Mouse (Mus musculus) 416B (cell line): ENCODE measurements at regions not wholly inside any gene's neighbourhood (a gene's known extent, or its start where the extent isn't known, plus 50 kb on each side); places are given as distances from the start of the nearest gene placed in this dataset.

ENCODE experiments used
- DNase-seq: peaks from one replicate; pipeline ENCODE4 v3.0.0; 2011; ENCODE audit warnings: low read depth

DNA sequence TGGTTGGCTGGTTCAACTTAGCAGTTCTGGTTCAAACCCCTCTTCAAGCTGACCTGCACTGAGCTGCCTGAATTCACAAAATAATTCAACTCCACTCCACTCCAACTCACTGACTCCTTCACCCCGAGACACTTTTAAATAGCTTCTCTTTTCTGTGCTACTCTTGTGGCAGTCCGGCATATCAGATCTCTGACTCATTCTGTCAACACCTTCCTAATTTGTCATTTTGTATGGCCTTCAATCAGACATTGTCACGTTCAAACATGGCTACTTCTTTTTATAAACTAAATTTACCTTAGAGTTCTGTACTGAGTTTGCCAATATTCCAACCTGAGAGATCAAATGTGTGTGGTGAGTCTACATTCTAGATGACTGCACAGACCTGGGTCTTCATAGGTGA lies 579.1 kb downstream of the Slitrk1 start:
- peak; percentile 46 for DNase-seq

DNA sequence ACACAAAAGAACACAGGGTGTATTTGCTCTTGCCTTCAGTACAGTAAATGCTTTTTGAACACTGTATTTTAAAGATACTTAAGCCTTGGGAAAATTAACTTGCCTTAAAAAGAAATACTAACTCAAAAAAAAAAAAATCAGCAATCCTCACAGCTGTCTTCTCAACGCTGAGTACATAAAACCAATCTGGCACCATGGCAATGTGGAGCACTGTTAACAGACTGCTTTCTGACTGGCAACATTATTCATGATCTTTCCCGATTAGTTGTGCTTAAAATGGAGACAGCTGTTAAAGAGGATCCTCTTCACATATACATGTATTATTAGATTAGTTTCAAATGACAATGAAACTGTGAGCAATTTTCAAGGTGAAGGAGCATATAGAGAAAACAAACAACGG lies 587.5 kb downstream of the Slitrk1 start:
- no peak for DNase-seq

DNA sequence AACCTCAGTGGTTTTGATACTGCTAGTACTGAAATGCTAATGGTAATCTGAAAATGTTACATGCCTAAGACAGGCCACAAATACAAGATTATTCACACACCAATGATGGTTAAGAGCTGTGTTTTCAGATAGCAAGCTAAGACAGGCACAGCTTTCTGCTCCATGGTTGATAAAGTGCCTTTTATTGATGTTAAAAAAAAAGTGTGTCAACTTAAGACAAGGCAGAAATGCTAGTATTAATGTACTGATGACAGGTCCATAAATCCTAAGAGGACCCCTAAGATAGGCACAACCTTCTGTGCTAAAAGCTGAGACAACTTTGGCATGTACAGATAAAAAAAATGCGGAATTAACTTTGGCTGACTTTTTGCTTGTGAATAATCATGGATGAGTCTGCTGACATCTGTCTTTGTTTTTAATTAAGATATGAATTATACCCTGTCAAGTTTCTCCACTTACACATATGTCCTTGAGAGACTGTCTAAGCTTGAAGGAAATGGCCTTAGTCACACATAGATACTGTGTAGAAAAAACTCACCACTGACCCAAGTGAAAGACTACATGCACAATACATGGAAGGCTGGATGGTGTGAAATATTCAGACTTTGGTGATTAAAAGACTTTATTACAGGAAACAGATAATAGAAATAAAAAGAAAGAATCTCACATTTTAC lies 590.5 kb downstream of the Slitrk1 start:
- peak; percentile 2 for DNase-seq

DNA sequence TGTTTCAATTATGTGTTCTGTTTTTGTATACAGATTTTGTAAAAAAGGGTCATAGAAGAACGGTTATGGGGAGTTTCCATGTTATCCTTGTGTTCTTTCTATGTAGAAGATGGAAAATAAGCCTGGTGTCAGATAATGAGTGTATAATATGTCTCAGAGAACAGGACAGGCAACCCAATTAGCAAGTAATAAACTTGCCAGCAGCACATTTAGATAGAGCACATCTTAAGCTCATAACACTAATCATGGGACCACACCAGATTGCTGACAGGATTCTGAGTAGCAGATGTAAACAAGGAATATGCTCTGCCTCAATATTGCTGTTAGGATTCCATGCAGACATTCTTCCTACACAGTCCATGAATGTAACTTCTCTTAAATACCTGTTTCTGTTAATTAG lies 606.3 kb downstream of the Slitrk1 start:
- no peak for DNase-seq

DNA sequence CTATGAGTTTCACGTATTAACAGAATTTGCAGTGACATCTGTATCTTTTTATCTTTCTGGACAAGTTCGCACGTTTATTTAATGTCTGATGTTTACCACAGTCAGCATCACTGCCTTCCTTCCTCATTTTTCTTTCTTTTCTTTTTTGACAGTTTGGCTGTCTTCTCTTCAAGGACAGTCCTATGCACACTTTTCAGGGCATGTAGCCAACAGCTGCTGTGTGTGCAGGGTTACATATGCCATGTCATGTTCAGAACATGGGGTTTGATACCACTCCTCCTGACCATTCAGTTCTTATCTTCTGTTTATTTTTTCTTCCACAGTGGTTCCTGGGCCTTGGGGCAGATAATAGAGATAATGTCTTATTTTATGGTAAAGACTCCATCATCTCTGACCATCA lies 634.3 kb downstream of the Slitrk1 start:
- peak; percentile 63 for DNase-seq

DNA sequence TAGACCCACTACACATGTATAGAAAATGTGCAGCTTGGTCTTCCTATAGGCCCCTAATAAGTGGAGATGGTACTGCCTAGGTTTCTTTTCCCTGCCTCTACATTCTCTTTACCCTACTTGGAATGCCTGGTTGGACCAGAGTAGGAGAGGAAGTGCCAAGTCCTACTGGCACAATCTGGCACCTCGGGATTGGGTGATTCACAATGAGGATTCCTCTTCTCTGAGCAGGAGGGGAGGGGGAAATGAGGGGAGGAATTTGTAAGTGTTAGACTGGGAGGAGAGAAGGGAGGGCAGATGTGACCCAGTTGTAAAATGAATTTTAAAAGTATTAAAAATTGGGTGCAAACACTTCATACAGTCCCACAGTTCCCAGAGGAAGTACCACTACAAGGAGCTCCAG lies 652.9 kb downstream of the Slitrk1 start:
- no peak for DNase-seq

DNA sequence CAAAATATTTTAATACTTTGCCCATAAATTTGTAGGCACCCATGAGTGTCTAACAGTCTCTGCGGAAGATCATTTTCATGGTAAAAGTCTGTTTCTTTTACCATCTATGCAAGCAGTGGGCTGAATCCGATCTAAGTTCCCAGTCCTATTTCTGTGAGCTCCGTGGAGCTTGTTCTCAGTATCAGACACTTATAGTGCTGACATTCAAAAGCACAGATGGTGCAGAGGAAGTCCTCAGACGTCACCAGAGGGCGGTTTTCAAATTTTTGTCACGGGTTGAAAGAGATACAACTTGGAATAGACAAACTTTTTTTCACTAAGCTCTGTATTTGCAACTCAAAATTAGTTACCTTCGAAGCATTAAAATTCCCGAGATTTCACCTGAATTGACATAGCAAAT lies 666.6 kb downstream of the Slitrk1 start:
- no peak for DNase-seq

DNA sequence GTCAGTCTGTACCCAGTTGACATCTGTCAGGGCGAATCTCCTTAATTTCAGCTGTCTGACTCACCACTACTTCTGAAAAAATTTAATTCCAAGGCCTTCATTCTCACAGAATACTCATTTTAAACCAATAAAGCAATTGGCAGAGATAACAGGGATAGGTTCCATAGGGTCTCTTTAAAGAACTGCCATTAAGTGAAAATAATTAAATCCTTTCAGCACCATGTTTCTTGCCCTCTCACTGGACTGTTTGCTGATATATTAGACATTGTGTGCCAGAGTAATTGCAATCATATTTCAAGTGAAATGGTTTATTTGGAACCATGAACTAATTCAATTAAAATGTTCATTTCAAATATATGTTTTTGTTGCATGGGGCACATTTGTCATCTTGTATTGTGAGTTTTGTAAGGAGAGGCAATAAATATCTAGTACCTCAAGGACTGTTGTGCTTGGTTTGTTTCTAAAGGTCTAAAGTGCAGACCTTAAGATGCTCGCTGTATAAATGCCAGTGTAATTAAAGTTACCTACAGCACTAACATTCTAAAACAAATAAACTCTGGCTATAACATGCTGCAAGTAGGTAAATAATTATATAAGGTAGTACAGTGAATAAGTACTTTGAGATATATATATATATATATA lies 688.4 kb downstream of the Slitrk1 start:
- DNase-seq = no peak

DNA sequence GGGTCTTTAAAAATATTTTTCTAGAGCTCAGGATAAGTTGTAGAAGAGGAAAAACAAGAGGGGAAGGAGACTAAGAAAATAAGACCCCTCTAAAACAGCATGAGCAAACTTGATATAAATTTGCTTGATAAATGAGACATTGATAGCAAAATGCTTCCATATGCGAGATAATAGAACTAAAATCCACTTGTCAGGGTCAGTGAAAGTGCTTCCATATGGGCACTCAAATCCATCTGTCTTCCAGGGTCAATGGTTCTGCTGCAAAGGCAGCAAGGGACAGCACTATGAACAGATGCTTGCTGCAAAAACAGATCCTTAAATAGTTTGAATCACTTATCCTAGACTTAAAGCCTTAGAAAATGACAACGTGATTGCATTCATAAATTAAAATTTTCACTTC lies 704.7 kb downstream of the Slitrk1 start:
- DNase-seq = no peak

DNA sequence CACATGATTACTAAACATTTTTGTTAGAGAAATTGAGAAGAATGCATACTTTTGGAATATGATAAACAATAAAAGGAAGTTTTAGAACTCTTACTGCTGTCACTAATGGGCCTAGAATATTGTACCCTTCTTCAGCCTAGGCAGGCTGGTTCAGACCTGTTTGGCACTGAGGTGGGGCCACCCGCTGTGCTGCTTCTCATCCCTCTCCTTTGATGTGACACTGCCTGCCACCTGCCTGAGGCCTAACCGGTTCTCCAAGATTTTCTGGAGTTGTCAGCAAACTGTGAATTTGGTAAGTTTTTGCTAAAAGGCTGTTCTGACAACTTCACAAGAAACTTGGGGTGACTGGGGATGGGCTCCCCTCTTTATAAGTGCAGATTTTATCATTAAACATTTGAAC lies 714.8 kb downstream of the Slitrk1 start:
- no peak for DNase-seq

DNA sequence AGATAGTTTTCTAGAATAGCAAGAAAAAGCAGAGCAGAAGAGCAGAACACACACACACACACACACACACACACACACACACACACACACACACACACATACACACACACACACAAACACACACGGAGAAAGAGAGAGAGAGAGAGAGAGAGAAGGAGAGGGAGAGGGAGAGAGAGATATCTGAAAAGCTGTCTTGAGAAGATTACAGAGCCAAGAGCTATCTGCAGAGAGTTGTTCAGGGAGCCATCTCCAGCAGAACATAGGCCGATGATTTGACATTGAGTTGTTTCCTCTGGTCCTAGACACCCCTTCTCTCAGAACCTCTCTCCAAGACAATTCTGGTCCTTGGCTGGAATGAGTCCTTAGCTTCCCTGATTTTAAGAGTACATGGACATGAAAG lies 733.0 kb downstream of the Slitrk1 start:
- DNase-seq = no peak

DNA sequence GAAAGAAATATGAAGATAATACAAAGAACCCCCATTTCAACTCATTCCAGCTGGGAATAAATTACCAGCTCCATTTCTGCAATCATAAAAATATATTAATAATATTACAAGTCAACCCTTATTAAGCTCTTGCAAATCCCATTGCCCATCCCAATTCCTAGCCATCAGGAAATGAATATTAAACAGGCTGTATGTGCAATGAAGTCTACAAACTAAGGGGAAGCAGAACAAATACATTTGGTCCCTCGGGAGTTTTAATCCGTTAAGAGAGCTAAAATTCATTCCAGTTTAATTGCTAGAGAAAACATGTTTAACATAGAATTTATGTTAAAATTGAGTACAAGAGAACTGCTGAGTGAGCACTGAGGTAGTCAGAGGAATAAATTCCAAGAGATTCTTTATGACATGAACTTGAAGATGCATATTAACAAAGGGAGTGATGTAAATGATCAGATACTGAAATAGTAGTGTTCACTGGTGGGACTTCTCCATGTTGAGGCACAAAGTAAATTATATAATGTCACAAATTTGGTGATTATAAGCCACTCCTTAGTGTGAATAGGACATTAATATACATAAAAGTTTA lies 738.6 kb downstream of the Slitrk1 start:
- no peak for DNase-seq

DNA sequence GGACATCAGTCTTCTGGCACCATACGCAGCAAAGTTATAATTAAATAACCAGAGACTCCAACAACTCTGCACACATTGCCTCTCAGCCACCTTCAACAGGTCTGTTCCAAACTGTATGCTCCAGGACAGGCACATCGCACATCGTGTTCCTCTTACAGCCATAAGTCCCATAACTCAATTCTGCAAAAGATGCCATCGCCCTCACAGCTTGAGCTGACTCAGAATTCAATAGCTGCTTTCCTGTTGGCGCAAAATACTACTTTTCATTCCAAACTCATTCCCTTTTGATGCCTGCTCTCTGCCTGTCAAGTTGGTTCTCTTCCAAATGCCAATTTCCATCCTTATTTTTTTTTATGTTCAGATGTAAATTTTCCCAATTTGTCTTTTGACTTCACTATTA lies 761.0 kb downstream of the Slitrk1 start:
- DNase-seq = no peak

DNA sequence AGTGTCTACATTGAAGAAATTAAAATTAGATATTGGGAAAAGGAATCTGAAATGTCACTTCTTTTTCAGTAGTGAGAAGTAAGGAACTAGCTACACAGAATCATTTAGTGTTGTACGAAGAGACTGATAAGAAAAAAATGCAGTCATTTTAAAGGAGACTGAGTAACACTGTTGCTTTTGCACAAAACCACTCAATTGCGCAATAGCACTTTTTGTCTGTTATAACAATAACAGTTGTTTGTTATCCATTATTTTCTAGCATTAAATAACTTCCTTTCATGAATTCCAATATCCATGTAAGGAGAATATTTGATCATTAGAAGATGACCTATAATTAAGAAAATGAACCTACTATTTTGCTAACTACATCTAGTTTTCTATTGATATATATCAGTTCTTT lies 790.8 kb downstream of the Slitrk1 start:
- peak; percentile 17 for DNase-seq

DNA sequence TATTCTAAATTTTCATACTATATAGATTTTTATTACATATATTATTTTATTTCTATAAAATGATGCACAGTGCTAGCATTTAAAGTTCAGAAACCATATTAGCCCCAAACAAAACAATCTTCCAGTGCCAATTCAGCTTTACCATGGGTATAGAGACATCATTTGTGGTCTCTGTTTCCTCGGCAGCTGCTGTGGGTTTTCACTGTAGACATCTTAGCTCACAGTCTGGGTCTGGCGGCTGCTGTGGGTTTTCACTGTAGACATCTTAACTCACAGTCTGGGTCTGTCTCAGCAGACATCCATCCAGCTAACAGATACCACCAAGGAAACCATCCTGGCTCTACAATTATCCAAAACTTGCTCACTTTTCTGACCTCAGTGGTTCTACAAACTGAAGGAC lies 808.9 kb downstream of the Slitrk1 start:
- DNase-seq = peak; percentile 31

DNA sequence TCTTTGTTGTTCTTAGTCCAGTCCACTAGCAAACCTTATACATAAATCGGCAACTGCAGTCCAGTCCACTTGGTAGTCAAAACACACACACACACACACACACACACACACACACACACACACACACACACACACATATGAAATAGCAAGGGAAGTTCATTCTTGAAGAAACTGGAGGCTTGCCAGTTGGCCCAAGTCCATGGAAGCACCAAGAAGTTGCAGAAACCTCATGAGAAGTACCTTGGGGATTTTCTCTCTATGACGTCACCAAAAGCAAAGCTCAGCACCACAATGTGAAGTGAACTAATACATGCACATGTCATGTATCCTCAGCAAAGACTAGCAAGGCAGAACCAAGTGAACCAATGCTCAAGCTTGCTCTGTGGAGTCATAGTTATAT lies 823.0 kb downstream of the Slitrk1 start:
- DNase-seq = peak; percentile 47

DNA sequence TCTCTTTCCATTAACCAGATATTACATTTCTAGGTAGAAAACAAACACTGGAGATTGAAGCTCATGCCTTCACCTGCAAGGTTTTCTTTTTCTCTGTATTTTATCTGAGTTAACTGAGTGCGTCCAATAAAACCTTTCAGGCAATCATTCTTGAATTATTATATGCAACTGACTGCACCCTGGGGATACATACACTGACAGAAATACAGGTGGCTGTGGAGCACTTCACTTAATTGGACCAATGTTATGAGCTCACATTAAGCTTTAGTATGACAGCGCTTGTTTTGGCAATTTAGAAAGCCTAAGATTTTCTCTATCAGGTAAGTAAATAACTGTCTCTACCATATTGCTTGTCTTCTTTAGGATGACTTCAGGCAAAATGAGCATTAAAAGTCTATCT lies 864.0 kb downstream of the Slitrk1 start:
- no peak for DNase-seq

DNA sequence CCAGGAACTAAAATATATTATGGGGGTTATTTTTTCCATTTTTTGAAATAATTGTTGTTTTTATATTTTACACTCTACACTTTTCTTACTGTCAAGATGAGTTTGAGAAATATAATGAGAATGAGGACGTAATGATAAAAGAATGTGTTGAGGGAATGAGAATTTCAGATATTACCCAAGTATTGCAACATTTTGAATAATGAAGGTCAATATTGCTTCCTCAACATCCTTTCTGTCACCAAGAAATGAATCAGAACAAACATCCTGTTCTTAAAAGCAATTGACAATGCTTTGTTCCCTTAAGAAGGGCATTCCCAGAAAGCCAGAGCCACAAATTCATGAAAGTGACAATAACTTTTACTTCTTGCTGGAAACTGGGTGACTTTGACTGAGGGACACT lies 878.0 kb downstream of the Slitrk1 start:
- DNase-seq = peak; percentile 71

DNA sequence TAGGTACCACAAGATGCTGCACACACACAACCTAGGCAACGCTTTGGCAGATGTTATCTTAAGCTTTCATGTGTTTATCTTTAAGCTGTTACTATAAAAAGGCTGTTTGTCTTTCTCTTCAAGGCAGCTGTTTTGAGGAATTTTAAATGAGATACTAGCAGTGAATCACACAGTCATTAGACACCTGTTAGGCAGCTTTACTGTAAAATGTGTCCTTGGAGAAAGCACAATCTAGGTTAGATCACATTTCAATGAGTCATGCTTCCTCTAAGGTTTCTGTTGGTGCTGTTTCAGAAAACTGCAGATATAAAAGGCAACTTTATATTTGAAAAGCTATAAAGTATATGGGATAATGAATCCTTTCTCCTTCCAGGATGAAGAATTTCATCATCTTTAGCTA lies 879.8 kb downstream of the Slitrk1 start:
- peak; percentile 87 for DNase-seq

DNA sequence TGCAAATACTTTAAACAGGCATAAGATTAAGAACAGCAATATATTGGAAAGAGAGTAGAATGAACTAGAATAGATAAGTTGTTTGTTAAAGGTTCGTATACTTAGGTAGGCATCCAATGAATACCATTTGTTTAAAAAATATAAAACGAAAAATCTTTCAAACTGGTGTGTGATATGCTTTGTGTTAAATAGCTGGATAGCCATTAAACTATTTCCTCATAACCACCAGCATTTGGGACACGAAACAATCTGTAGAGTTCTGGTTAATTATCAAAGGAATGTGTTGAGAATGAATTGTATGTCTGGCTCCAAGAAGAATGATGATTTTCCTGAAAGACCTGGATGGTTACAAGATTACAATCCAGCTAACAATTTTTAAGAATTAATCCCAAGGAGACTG lies 891.4 kb downstream of the Slitrk1 start:
- DNase-seq = no peak

DNA sequence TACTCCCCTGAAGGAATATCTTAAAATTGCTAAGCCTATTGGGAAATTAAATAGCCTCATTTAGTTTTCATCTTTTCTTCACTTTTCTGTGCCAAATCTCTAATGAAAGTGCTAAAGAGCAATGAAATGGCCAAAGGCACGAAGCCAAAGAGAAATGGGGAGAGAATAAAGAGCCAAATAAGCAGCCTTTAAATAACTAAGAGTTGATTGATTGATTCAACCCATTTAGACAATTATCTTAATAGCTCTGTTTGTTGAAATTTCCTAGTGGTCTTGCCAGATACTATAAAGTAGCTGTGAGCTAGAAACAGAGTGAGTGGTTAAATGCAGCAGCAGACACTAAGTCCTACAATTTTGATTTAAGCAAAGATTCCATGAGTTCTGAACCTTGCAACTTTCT lies 891.9 kb downstream of the Slitrk1 start:
- DNase-seq = no peak

DNA sequence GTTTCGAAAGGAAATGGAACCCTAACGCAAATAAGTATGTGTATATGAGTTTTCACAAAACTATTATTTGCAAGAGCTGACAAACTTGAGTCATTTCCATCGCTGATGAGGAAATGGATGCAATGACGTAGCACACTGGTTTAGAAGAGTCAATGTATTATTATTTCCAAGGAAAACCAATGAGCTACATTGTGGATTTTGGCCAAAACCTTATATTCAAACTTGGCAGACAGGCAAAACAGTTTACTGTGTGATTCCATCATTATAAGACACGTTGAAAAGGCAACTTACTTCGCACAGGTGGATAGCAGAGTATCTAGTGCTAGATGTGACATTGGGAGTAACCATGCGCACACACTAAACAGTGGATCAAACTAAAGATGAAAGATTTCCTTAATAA lies 892.6 kb downstream of the Slitrk1 start:
- DNase-seq = peak; percentile 7

DNA sequence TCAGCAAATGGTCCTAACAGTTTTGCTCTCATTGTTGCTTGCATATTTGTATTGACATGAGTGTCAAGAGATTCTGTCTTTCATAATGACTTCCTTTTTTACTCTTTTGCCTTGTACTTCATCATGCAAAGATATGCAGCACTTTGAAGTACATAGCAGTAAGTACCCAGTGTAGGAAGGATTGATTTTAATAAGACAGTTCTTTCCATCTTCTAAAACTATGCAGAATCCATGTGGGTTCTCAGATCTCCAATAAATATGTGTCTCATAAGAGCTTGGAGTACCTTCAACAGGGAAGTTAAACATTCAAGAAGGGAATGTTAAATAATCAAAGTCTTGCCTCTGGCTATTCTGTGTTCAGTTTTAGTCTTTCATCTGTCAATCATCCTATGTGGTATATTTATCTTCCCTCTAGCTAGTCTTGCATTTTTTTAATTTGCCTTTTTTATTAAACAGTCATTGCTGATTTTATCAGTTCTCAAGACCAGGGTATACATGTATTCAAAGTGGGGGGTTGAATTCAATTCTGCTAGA lies 926.1 kb downstream of the Slitrk1 start:
- DNase-seq = no peak

DNA sequence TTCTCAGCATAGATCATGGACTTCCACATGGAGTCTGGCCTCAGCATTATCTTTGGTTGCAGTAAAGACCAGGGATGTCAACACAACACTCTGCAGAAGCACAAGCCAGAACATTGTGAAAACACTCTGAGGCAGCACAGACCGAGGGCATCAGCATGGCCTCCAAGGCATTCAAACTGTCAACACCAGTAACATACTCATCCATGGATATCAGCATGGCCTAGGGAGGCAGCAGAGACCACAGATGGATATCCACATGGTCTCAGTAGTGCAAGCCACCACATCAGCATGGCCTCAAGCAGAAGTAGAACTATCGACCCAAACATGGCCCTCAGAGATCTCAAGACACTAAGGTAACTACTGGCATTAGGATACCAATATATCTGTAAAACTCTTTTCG lies 935.8 kb downstream of the Slitrk1 start:
- DNase-seq = no peak
